Mouse (Mus musculus) hindbrain, embryonic 14.5 days (tissue): ENCODE measurements around the gene Gm17455. TPM values are rescaled to one million over a fixed set of nuclear protein-coding genes. Genes with fewer than 3 reads are reported as not detected.

Source experiments
- ATAC-seq: fragments of 200-750 bp; cut with Nextera tagmentation; 2 replicates; pipeline ENCODE4 v1.8.0; 2017; ENCODE audit warnings: moderate number of reproducible peaks, mild to moderate bottlenecking, moderate TSS enrichment, moderate library complexity; ENCODE audit not compliant: low FRiP score
- DNase-seq: peaks from one replicate; pipeline ENCODE4 v3.0.0-alpha.2; 2015; ENCODE audit warnings: low spot score
- H3K27ac ChIP-seq: fragments of 300-500 bp; sonication (generic); 2 replicates; pipeline ENCODE4 v1.5.1; 2014; ENCODE audit warnings: mild to moderate bottlenecking, moderate library complexity
- H3K27me3 ChIP-seq: fragments of 300-500 bp; sonication (generic); 2 replicates; pipeline ENCODE4 v1.6.1; 2014; ENCODE audit warnings: mild to moderate bottlenecking, low read length, mixed read lengths; ENCODE audit not compliant: control insufficient read depth, insufficient read depth
- H3K36me3 ChIP-seq: fragments of 300-500 bp; sonication (generic); replicated peaks from 2 replicates; pipeline ENCODE4 v1.6.1; 2014; ENCODE audit not compliant: control insufficient read depth, insufficient read depth
- H3K4me1 ChIP-seq: fragments of 300-500 bp; sonication (generic); replicated peaks from 2 replicates; pipeline ENCODE4 v1.6.1; 2014; ENCODE audit warnings: antibody characterized with exemption, low read length, mixed read lengths; ENCODE audit not compliant: control insufficient read depth, insufficient read depth
- H3K4me2 ChIP-seq: fragments of 300-500 bp; sonication (generic); replicated peaks from 2 replicates; pipeline ENCODE4 v1.6.1; 2014; ENCODE audit warnings: mild to moderate bottlenecking, moderate library complexity
- H3K4me3 ChIP-seq: fragments of 300-500 bp; sonication (generic); replicated peaks from 2 replicates; pipeline ENCODE4 v1.5.1; 2014; ENCODE audit warnings: mild to moderate bottlenecking, low read length
- H3K9ac ChIP-seq: fragments of 300-500 bp; sonication (generic); 2 replicates; pipeline ENCODE4 v1.6.1; 2014
- H3K9me3 ChIP-seq: fragments of 300-500 bp; sonication (generic); 2 replicates; pipeline ENCODE4 v1.6.1; 2016; ENCODE audit warnings: low read length; ENCODE audit not compliant: control insufficient read depth
- WGBS: fragments of 180-500 bp; shearing (Covaris S2); extraction: QIAGEN DNeasy Blood & Tissue Kit; methylation state at CpG from one replicate; pipeline ENCODE4 v1.1.7; 2014; 5-methylcytosine and 5-hydroxymethylcytosine counted together
- polyA plus RNA-seq: library from polyadenylated mRNA; unstranded; fragments of >200 nt; fragmentation: Nextera tagmentation; extraction: Ambion mirVana; gene quantifications from 2 replicates; pipeline ENCODE4 v1.2.1, GENCODE M21; 2014

Gm17455 gene
- polyA plus RNA-seq, 1 experiment from 2014 or later: 18.2 TPM

DNA sequence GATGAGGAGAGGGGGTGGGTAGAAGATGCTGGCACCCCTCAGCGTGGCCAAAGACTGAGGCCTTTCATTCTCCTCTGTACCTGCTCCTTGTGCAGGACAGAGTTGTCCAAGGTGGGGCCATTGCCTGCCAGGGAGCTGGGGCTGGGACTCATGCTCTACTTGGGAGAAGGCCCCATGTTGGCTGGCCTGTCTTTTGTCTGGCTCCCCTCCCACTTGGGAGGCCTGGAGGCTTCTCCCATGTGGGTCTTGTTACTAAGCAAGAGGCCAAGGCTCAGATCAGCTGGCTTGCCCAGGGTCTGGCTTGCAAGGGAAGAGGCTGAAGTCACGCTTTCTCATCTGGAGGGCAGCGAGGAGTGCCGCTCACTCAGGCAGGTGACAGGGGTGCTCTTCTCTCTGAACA, 42.1 kb upstream of the Gm17455 start:
- Histone ChIP-seq H3K4me1 (no peaks in the 10 kb centered on the region), H3K9ac (no peak overlapping the region), H3K4me2 (no peak overlapping the region), H3K27ac (no peak overlapping the region), H3K36me3 (no peaks in the 10 kb centered on the region), H3K4me3 (no peak overlapping the region), H3K9me3 (no peaks in the 10 kb centered on the region), H3K27me3 (no peaks in the 10 kb centered on the region)
- 85% methylated on average over 4 of the region's 4 CpGs for WGBS
- no peak for ATAC-seq
- no peak for DNase-seq

- Histone ChIP-seq H3K9ac (no peak overlapping the region), H3K36me3 (no peaks in the 10 kb centered on the region), H3K4me1 (no peaks in the 10 kb centered on the region), H3K9me3 (no peaks in the 10 kb centered on the region), H3K4me2 (no peak overlapping the region), H3K4me3 (no peak overlapping the region), H3K27ac (no peak overlapping the region), H3K27me3 (no peaks in the 10 kb centered on the region)
- 93% methylated on average over 14 of the region's 14 CpGs for WGBS
- DNase-seq (no peak), ATAC-seq (no peak)
Measured at GRCm38 (mm10) chr10:60357901-60358300, 41.6 kb upstream of the Gm17455 start.

- Histone ChIP-seq H3K9ac (no peak overlapping the region), H3K27ac (no peak overlapping the region), H3K4me2 (no peak overlapping the region), H3K27me3 (no peaks in the 10 kb centered on the region), H3K4me1 (no peaks in the 10 kb centered on the region), H3K36me3 (no peaks in the 10 kb centered on the region), H3K4me3 (no peak overlapping the region), H3K9me3 (no peaks in the 10 kb centered on the region)
- 33% methylated on average over 4 of the region's 4 CpGs for WGBS
- DNase-seq (no peak), ATAC-seq (no peak)
Measured at GRCm38 (mm10) chr10:60358776-60359175, 40.8 kb upstream of the Gm17455 start.

DNA sequence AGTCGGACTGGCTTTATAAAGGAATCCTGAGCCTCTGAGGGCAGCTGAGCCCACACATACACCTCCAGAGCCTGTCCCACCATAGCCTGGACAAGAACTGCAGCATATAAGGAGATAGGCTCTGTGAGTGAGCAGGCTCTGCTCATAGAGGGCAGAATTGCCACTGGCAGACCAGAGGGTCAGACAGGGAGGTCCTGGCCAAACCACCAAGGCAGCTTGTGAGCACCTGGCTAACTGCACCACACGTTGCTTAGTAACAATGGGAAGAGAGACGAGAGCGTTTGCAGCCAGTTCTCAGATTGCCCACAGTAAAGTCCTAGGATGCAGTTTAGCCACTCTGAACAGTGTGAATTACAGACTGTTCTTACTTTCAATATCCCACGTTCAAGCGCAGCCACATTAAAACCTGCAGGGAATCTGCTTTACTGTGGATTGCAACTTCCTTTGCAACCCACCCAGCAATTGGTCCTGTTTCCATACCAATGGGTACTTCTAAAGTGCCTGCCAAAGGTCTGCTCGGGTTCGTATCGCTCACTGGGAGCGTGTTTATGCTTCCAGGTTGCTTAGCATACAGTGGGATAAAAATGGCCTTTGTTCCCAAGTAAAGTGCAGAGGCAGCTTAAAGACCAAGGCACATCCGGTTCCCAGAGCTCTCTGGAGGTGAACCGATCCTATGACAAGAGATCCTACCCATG, 37.8 kb upstream of the Gm17455 start:
- no peak overlapping the region for H3K4me3 ChIP-seq
- H3K27me3 ChIP-seq: no peaks in the 10 kb centered on the region
- H3K4me2 ChIP-seq: no peak overlapping the region
- no peaks in the 10 kb centered on the region for H3K36me3 ChIP-seq
- no peaks in the 10 kb centered on the region for H3K9me3 ChIP-seq
- no peak overlapping the region; the same call in 1 of the 2 replicates for H3K27ac ChIP-seq
- H3K9ac ChIP-seq: no peak overlapping the region
- no peaks in the 10 kb centered on the region for H3K4me1 ChIP-seq
- DNase-seq (no peak), ATAC-seq (no peak)
- 59% methylated on average over 12 of the region's 12 CpGs for WGBS

- DNase-seq (no peak), ATAC-seq (no peak)
- Histone ChIP-seq H3K4me3 (no peak overlapping the region), H3K9me3 (no peaks in the 10 kb centered on the region), H3K36me3 (no peaks in the 10 kb centered on the region), H3K4me1 (no peaks in the 10 kb centered on the region), H3K9ac (no peak overlapping the region), H3K4me2 (no peak overlapping the region), H3K27me3 (no peaks in the 10 kb centered on the region), H3K27ac (no peak overlapping the region)
- 52% methylated on average over 2 of the region's 2 CpGs for whole genome bisulfite sequencing
Measured at GRCm38 (mm10) chr10:60362310-60362628, 37.3 kb upstream of the Gm17455 start.

- H3K27ac ChIP-seq: no peak overlapping the region
- 64% methylated on average over 6 of the region's 6 CpGs for WGBS
- no peak for ATAC-seq
Measured at GRCm38 (mm10) chr10:60363426-60363825, 36.1 kb upstream of the Gm17455 start.

GRCm38 (mm10) chr10:60367145-60367544, 32.4 kb upstream of the Gm17455 start:
- H3K4me1 ChIP-seq: no peaks in the 10 kb centered on the region
- WGBS: 74% methylated on average over 2 of the region's 2 CpGs
- no peak for ATAC-seq
- H3K27ac ChIP-seq: no peak overlapping the region
- H3K4me3 ChIP-seq: no peak overlapping the region
- no peaks in the 10 kb centered on the region for H3K36me3 ChIP-seq
- H3K4me2 ChIP-seq: no peak overlapping the region
- H3K9me3 ChIP-seq: no peaks in the 10 kb centered on the region
- no peak overlapping the region for H3K9ac ChIP-seq
- no peaks in the 10 kb centered on the region for H3K27me3 ChIP-seq
- no peak for DNase-seq

More at GRCm38 (mm10) chr10:60363426-60363825, 36.1 kb upstream of the Gm17455 start:
- DNase-seq: no peak
- no peaks in the 10 kb centered on the region for H3K9me3 ChIP-seq
- H3K36me3 ChIP-seq: no peaks in the 10 kb centered on the region
- H3K9ac ChIP-seq: no peak overlapping the region
- no peaks in the 10 kb centered on the region for H3K27me3 ChIP-seq
- no peak overlapping the region for H3K4me3 ChIP-seq
- H3K4me1 ChIP-seq: no peaks in the 10 kb centered on the region
- no peak overlapping the region for H3K4me2 ChIP-seq

GRCm38 (mm10) chr10:60367904-60368303, 31.6 kb upstream of the Gm17455 start:
- H3K27me3 ChIP-seq: no peaks in the 10 kb centered on the region
- no peak overlapping the region for H3K9ac ChIP-seq
- ATAC-seq: no peak
- DNase-seq: no peak
- H3K4me2 ChIP-seq: no peak overlapping the region
- no peak overlapping the region for H3K4me3 ChIP-seq
- H3K4me1 ChIP-seq: no peaks in the 10 kb centered on the region
- 85% methylated on average over 4 of the region's 4 CpGs for WGBS
- H3K36me3 ChIP-seq: no peaks in the 10 kb centered on the region
- H3K9me3 ChIP-seq: no peaks in the 10 kb centered on the region
- no peak overlapping the region for H3K27ac ChIP-seq

DNA sequence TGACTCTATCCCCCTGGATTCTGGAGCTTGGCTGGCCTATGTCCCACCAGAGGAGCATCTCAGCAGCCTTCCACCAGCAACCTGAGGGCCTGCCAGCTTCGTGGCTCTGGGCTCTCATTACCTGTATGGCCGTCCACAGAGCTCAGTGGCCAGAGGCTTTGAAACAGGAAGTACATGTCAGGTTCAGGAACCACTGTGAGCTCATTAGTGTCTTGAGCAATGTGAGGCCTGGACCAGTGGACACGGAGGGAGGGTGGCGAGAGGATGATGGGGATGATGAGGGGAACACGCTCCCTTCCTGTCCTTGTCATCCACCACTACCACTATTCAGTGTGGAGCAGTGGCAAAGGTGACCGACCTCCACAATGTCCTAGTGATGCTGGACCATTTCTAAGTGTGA, 30.1 kb upstream of the Gm17455 start:
- Histone ChIP-seq H3K4me2 (no peak overlapping the region), H3K36me3 (no peaks in the 10 kb centered on the region), H3K27ac (no peak overlapping the region), H3K4me1 (no peaks in the 10 kb centered on the region), H3K9ac (no peak overlapping the region), H3K4me3 (no peak overlapping the region), H3K9me3 (no peaks in the 10 kb centered on the region), H3K27me3 (no peaks in the 10 kb centered on the region)
- 92% methylated on average over 6 of the region's 6 CpGs for WGBS
- ATAC-seq (no peak), DNase-seq (no peak)

DNA sequence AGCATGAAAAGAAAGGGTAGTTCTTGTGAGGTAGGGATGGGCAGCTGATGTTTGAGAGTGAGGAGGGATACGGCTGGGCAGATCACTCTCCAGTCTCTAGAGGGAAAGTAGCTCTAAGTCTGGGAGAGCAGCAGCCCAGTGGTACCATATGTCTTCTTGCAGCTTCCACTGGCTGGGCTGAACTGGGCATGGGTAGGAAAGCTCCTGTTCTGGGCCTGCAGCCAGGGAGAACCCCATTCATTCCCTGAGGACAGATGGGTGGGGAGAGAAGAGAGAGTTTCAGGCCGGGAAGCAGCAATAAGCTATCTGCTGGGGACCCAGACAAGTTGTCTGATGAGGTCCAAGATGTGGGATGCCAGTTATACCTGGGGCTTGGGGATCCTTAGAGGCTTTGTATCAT, 29.4 kb upstream of the Gm17455 start:
- ATAC-seq (no peak), DNase-seq (no peak)
- H3K36me3 ChIP-seq: no peaks in the 10 kb centered on the region
- H3K9ac ChIP-seq: no peak overlapping the region
- H3K9me3 ChIP-seq: no peaks in the 10 kb centered on the region
- H3K27me3 ChIP-seq: no peaks in the 10 kb centered on the region
- no peak overlapping the region for H3K4me2 ChIP-seq
- no peak overlapping the region for H3K27ac ChIP-seq
- WGBS: 63% methylated on average over 2 of the region's 2 CpGs
- no peak overlapping the region for H3K4me3 ChIP-seq
- H3K4me1 ChIP-seq: no peaks in the 10 kb centered on the region
